Mouse (Mus musculus) thymus, postnatal 10 days (tissue): ENCODE data around the gene Col9a1.

ENCODE experiments used
- DNase-seq, 2 experiments: peaks; one replicate each; pipeline ENCODE4 v3.0.0; 2021; ENCODE audit warnings: low spot score in 2 of 2

Gene Col9a1

DNA sequence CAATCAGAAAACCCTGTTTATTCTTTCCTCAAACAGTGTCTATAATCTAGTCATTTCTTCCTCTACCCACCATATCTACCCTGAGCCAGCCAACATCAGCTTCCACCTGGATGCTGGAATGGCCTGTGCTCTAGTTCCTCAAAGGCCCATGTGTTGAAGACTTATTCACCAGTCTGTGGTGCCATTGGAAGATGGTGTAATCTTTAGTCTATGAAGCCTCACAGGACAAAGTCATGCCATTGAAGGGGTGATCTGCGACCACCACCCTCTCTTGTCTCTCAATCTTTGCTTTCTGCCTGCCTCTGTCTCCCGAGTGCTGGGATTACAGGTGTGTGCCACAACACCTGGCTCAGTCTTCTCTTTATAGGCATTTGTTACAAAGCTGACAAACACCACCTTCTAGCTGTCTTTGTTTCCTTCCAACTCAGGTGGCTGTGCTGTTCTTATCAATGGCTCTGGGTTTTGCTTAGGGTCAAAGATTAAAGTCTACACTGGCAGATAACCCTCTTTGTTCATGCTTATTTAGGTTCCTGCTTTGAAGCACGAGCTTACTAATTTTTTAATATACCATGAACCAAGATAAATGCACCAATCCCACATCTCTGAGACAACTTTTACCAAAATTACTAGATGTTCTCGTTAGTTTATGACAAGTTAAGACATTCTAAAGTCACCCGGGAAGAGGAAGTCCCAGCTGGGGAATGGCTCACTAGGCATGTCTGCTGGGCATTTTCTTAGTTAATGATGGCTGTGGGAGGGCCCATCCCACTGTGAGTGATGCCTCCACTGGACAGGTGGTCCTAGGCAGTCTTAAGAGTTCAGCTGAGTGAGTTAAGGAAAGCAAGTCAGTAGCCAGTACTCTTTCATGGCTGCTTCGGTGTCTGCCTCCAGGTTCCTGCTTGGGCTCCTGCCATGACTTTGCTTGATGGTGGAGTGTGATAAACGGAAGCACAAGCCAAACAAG, 117.9 kb downstream of the Col9a1 start:
- no peak for DNase-seq

- DNase-seq = no peak
Observed at GRCm38 (mm10) chr1:24300700-24301099, 123.3 kb downstream of the Col9a1 start.
